Mouse (Mus musculus) olfactory bulb, adult 2 months (tissue): Measurements from ENCODE around the gene Kbtbd12.

Experiments used
- CTCF ChIP-seq: fragments of 200-500 bp; IDR thresholded peaks from 2 replicates; pipeline ENCODE4 v1.5.1; 2012; ENCODE audit warnings: low read depth, mild to moderate bottlenecking, low read length, moderate library complexity; ENCODE audit not compliant: insufficient read depth
- POLR2A ChIP-seq: fragments of 200-500 bp; IDR thresholded peaks from 2 replicates; pipeline ENCODE4 v1.6.1; 2012; ENCODE audit warnings: mild to moderate bottlenecking, low read depth, low read length, moderate library complexity; ENCODE audit not compliant: insufficient read depth

GRCm38 (mm10) chr6:88640331-88640730, 2.6 kb upstream of the Kbtbd12 start:
- TF ChIP-seq CTCF (no peak), POLR2A (no peak)
